Comparison of ENCODE assay signal across 29 mouse cellular contexts in the genomic region with DNA sequence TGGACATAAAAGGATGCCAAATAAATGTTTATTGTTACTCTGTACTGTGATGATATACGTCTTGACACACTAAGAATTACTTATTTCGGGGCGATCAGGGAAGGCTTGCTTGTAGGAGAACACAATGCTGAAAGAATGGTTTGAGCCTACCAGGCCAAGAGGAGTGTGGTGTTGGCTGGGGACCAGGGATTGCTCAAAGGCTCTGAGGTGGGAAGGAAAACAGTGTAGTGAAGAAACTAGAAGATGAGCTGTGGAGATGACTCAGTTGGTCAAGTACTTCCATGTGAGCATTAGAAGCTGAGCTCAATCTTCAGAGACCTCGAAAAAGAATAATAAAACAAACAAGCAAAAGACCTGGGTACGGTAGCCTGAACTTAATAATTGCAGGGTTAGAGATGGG. TPM values are rescaled to one million over a fixed set of nuclear protein-coding genes. Genes with fewer than 3 reads are reported as not detected.
DNase-seq lines count a peak whose midpoint lies in the region; ATAC-seq lines count a peak whose summit lies in the region.
"Had no signal": no experiment of that assay in that cellular context is flagged by ENCODE, and none has a peak within 500 bp of the region (broad histone marks: within the 10 kb centered on the region; RNA-seq: fewer than 3 reads in every experiment).

No protein-coding gene starts in this region.

- H3K36me3 ChIP-seq in kidney, embryonic 15.5 days = no peaks in the 10 kb centered on the region
- H3K36me3 ChIP-seq: embryonic facial prominence, embryonic 12.5 days; forebrain, embryonic 15.5 days; heart, embryonic 15.5 days; limb, embryonic 13.5 days; lung, embryonic 15.5 days; midbrain, embryonic 12.5 days; neural tube, embryonic 13.5 days had no signal

- no peak overlapping the region for H3K9ac ChIP-seq in kidney, embryonic 15.5 days
- H3K9ac ChIP-seq: embryonic facial prominence, embryonic 12.5 days; forebrain, embryonic 15.5 days; heart, embryonic 15.5 days; limb, embryonic 13.5 days; lung, embryonic 15.5 days; midbrain, embryonic 12.5 days; neural tube, embryonic 13.5 days had no signal

- H3K4me1 ChIP-seq in kidney, embryonic 15.5 days = peaks cover 8% of the 10 kb centered on the region; the same call in 1 of the 2 replicates
- H3K4me1 ChIP-seq: embryonic facial prominence, embryonic 12.5 days; forebrain, embryonic 15.5 days; heart, embryonic 15.5 days; lung, embryonic 15.5 days; megakaryocyte, embryonic 14.5 days had no signal

- peak; percentile 78 for DNase-seq in gastrocnemius, adult 18-20 months (ENCODE audit: low spot score)
- DNase-seq in gastrocnemius, postnatal 4 days (ENCODE audit: low spot score in 2 of 2) = no peak
- peak; percentile 14 for DNase-seq in lung, postnatal 14 days
- no peak for DNase-seq in lung, postnatal 25 days (ENCODE audit: low spot score)
- DNase-seq in gastrocnemius, postnatal 10 days = peak; percentile 44
- no peak for DNase-seq in cerebellum, adult 9-11 months
- DNase-seq: B cell, adult 2 months; cerebellum, adult 11 months; cerebellum, adult 9-10 months; embryo, embryonic 11 days; kidney, adult 18-20 months; kidney, postnatal 36 days; lung, postnatal 4 days; right cerebral cortex, postnatal 4 days; thymus, adult 2 months; thymus, postnatal 36 days had no signal

- H3K27ac ChIP-seq in kidney, embryonic 15.5 days = no peak overlapping the region
- H3K27ac ChIP-seq: embryonic facial prominence, embryonic 12.5 days; forebrain, embryonic 15.5 days; heart, embryonic 15.5 days; limb, embryonic 13.5 days; lung, embryonic 15.5 days; midbrain, embryonic 12.5 days; neural tube, embryonic 13.5 days had no signal

- H3K9me3 ChIP-seq in kidney, embryonic 15.5 days (replicated peaks) = no peaks in the 10 kb centered on the region
- H3K9me3 ChIP-seq: embryonic facial prominence, embryonic 12.5 days; forebrain, embryonic 15.5 days; heart, embryonic 15.5 days; limb, embryonic 13.5 days; lung, embryonic 15.5 days; megakaryocyte, embryonic 14.5 days; midbrain, embryonic 12.5 days; neural tube, embryonic 13.5 days had no signal

- WGBS in kidney, embryonic 15.5 days = 82% methylated on average over 5 of the region's 5 CpGs

- H3K27me3 ChIP-seq in kidney, embryonic 15.5 days = no peaks in the 10 kb centered on the region
- H3K27me3 ChIP-seq: embryonic facial prominence, embryonic 12.5 days; forebrain, embryonic 15.5 days; heart, embryonic 15.5 days; limb, embryonic 13.5 days; lung, embryonic 15.5 days; megakaryocyte, embryonic 14.5 days; midbrain, embryonic 12.5 days; neural tube, embryonic 13.5 days had no signal

- H3K4me3 ChIP-seq in kidney, embryonic 15.5 days (replicated peaks) = no peak overlapping the region
- H3K4me3 ChIP-seq: embryonic facial prominence, embryonic 12.5 days; forebrain, embryonic 15.5 days; heart, embryonic 15.5 days; limb, embryonic 13.5 days; lung, embryonic 15.5 days; megakaryocyte, embryonic 14.5 days; midbrain, embryonic 12.5 days; myocyte; neural tube, embryonic 13.5 days had no signal

- no peak for ATAC-seq in kidney, embryonic 15.5 days (replicated peaks; ENCODE audit: low FRiP score)
- ATAC-seq: forebrain, embryonic 15.5 days; hindbrain, embryonic 16.5 days had no signal

- H3K4me2 ChIP-seq in kidney, embryonic 15.5 days = no peak overlapping the region
- H3K4me2 ChIP-seq: embryonic facial prominence, embryonic 12.5 days; forebrain, embryonic 15.5 days; heart, embryonic 15.5 days; limb, embryonic 13.5 days; liver, embryonic 11.5 days; lung, embryonic 15.5 days; midbrain, embryonic 12.5 days; neural tube, embryonic 13.5 days had no signal

RNA-seq across cellular contexts. Expression of gene Col6a6, which starts 13.5 kb away (rescaled TPM):
- total RNA-seq in gastrocnemius, adult 18-20 months (2021) = 1 to 10 TPM; 2.0 TPM
- 100 to 1,000 TPM; 102 to 105 TPM for total RNA-seq in gastrocnemius, postnatal 4 days (2021)
- total RNA-seq in gastrocnemius, postnatal 10 days (2021) = 10 to 100 TPM; 32.5 to 45.0 TPM
- 1.2 and 2.0 TPM in 2 replicates for polyA plus RNA-seq in kidney, embryonic 15.5 days (2015; fragmentation: Nextera tagmentation; extraction: Ambion mirVana)
- total RNA-seq: hematopoietic stem cell, adult 5-6 weeks had no signal

Comparison
In these comparisons a context has a peak if more than half of its experiments do, and no peak if none do; other contexts are left out.
1. DNase-seq: peak in gastrocnemius, adult 18-20 months (single experiment), lung, postnatal 14 days (single experiment) and gastrocnemius, postnatal 10 days (single experiment); none in gastrocnemius, postnatal 4 days (0 of 2), lung, postnatal 25 days (single experiment) and cerebellum, adult 9-11 months (single experiment).
2. RNA of gene Col6a6, which starts 13.5 kb away (total RNA-seq): 102 to 105 TPM in gastrocnemius, postnatal 4 days and 32.5 to 45.0 TPM in gastrocnemius, postnatal 10 days; 2.0 TPM in gastrocnemius, adult 18-20 months; every median in the first group is over 10 times any median in the second.